In the genomic region with DNA sequence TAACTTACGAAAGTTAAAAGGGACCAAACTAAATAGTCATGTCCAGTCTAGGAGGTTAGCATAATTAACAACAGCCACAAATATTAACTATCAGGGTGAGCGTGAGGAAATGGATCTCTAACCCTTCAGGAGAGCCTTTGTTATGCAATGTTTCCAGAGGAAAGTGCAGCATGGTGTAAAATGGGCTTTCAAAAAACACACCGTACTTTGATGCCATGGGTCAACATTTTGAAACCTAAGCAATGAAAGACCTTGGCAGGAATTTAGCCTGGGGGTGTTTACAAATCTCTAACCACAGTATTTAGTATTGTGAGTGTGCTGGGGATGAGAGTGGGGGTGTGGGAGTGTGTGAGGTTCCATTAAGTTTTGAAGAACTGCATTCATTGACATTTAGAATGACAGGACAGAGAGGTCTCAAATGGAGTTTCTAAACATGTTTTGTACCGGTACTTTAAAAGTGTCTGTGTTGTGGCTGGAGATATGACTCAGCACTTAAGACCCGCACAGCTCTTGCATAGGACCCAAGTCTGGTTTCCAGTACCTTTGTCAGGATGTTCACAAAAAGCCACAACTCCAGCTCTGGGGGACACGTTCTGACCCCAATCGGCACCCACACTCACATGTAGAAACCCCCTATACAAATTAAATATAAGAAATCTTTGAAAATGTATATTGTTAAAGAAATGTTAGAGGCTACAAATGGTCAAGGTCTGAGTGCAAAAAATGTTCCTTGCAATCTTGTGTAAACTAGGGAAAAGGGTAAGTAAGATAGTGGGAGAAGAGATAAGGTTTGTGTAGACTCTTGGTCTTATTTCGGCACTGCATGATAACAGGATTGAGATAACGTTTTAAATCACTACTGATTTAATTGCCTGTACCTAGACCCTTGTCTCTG, we compare ENCODE assay signal across 11 mouse cellular contexts. TPM values are rescaled to one million over a fixed set of nuclear protein-coding genes. Genes with fewer than 3 reads are reported as not detected.
DNase-seq lines count a peak whose midpoint lies in the region; ATAC-seq and TF ChIP-seq lines count a peak whose summit lies in the region.
"Had no signal": no experiment of that assay in that cellular context is flagged by ENCODE, and none has a peak within 500 bp of the region (broad histone marks: within the 10 kb centered on the region; RNA-seq: fewer than 3 reads in every experiment).

No protein-coding gene starts in this region.

- peak; percentile 6 for DNase-seq in gastrocnemius, postnatal 25 days
- DNase-seq in gastrocnemius, postnatal 36 days = no peak
- DNase-seq in urinary bladder, postnatal 25 days (ENCODE audit: low spot score) = peak; percentile 38
- DNase-seq in urinary bladder, adult 2 months (ENCODE audit: low spot score) = no peak
- DNase-seq in liver, postnatal 0 days = peak; percentile 75
- DNase-seq in right cerebral cortex, adult 18-20 months = no peak
- DNase-seq in thymus, postnatal 4 days = no peak

- H3K9me3 ChIP-seq in liver, postnatal 0 days (ENCODE audit: low read length) = no peaks in the 10 kb centered on the region

- H3K4me1 ChIP-seq in liver, postnatal 0 days (ENCODE audit: insufficient read depth) = peaks cover 52% of the 10 kb centered on the region

- H3K9ac ChIP-seq in liver, postnatal 0 days (replicated peaks) = no peak overlapping the region

- H3K27me3 ChIP-seq in liver, postnatal 0 days (ENCODE audit: insufficient read depth, low read length) = no peaks in the 10 kb centered on the region

- no peak overlapping the region for H3K4me3 ChIP-seq in liver, postnatal 0 days (ENCODE audit: low read depth, low read length)
- H3K4me3 ChIP-seq: midbrain, embryonic 10.5 days had no signal

- intact Hi-C loops in gastrocnemius, postnatal 36 days (cut with DNase I) = no loop called here

- ATAC-seq in liver, postnatal 0 days = peak; percentile 40
- ATAC-seq in megakaryocyte progenitor cell, adult 5-6 weeks (replicated peaks; ENCODE audit: poor library complexity) = no peak
- ATAC-seq: hindbrain, embryonic 16.5 days had no signal

- no peak for TF ChIP-seq EP300 in liver, postnatal 0 days (IDR thresholded peaks at IDR 0.05; ENCODE audit: low read depth)

- peak overlapping the region; percentile 4; the same call in 1 of the 2 replicates for H3K4me2 ChIP-seq in liver, postnatal 0 days (ENCODE audit: low read depth, low read length)

- 42% methylated on average over 9 of the region's 9 CpGs for WGBS in liver, postnatal 0 days (ENCODE audit: insufficient replicate concordance)

- peak overlapping the region; percentile 90 for H3K27ac ChIP-seq in liver, postnatal 0 days (ENCODE audit: low read depth)
- H3K27ac ChIP-seq: midbrain, embryonic 10.5 days had no signal

- TF ChIP-seq CTCF in liver, postnatal 0 days (IDR thresholded peaks at IDR 0.05; ENCODE audit: low read depth) = no peak

- peaks cover 16% of the 10 kb centered on the region for H3K36me3 ChIP-seq in liver, postnatal 0 days (replicated peaks; ENCODE audit: insufficient read depth, low read length)

RNA-seq across cellular contexts. Expression of gene Trpm8, which starts 1.9 kb away (rescaled TPM):
- not detected for total RNA-seq in gastrocnemius, postnatal 25 days (2021)
- total RNA-seq in gastrocnemius, postnatal 36 days (2021) = not detected
- not detected in 2 replicates for polyA plus RNA-seq in urinary bladder, adult 2 months (2012; rRNA removed)
- not detected in 2 replicates for polyA plus RNA-seq in liver, postnatal 0 days (2015; fragmentation: Nextera tagmentation; extraction: Ambion mirVana)
- total RNA-seq in megakaryocyte progenitor cell, adult 5-6 weeks (2015) = not detected in 2 replicates
- not detected in 2 replicates for total RNA-seq in megakaryocyte progenitor cell, adult 5-6 weeks (2017)
- total RNA-seq: heart, adult 18-20 months had no signal
- polyA plus RNA-seq: midbrain, embryonic 10.5 days had no signal

RNA-seq across cellular contexts. Expression of gene Hjurp, which starts 1.9 kb away (rescaled TPM):
- total RNA-seq in gastrocnemius, postnatal 25 days (2021) = 1 to 10 TPM; 7.8 to 8.7 TPM
- 1 to 10 TPM; 7.3 to 8.1 TPM for total RNA-seq in gastrocnemius, postnatal 36 days (2021)
- polyA plus RNA-seq in urinary bladder, adult 2 months (2012; rRNA removed) = 62.9 and 67.6 TPM in 2 replicates
- polyA plus RNA-seq in liver, postnatal 0 days (2015; fragmentation: Nextera tagmentation; extraction: Ambion mirVana) = 31.4 and 37.0 TPM in 2 replicates
- total RNA-seq in megakaryocyte progenitor cell, adult 5-6 weeks (2015) = 104 and 106 TPM in 2 replicates
- total RNA-seq in megakaryocyte progenitor cell, adult 5-6 weeks (2017) = 156 and 189 TPM in 2 replicates

RNA-seq across cellular contexts. Expression of gene Mroh2a, which starts 52.6 kb away (rescaled TPM):
- total RNA-seq in gastrocnemius, postnatal 25 days (2021) = not detected
- not detected for total RNA-seq in gastrocnemius, postnatal 36 days (2021)
- polyA plus RNA-seq in urinary bladder, adult 2 months (2012; rRNA removed) = 0.24 and 0.29 TPM in 2 replicates
- 0.61 and 0.66 TPM in 2 replicates for polyA plus RNA-seq in liver, postnatal 0 days (2015; fragmentation: Nextera tagmentation; extraction: Ambion mirVana)
- total RNA-seq in megakaryocyte progenitor cell, adult 5-6 weeks (2015) = 0.39 and 1.1 TPM in 2 replicates
- total RNA-seq in megakaryocyte progenitor cell, adult 5-6 weeks (2017) = 0.10 and 0.17 TPM in 2 replicates
- total RNA-seq: heart, adult 18-20 months had no signal

Comparison
In these comparisons a context has a peak if more than half of its experiments do, and no peak if none do; other contexts are left out.
1. DNase-seq: peak in gastrocnemius, postnatal 25 days (single experiment), urinary bladder, postnatal 25 days (single experiment) and liver, postnatal 0 days (single experiment); none in gastrocnemius, postnatal 36 days (0 of 2), urinary bladder, adult 2 months (single experiment), right cerebral cortex, adult 18-20 months (single experiment) and thymus, postnatal 4 days (single experiment).
2. RNA of gene Hjurp, which starts 1.9 kb away (total RNA-seq): 104 to 189 TPM in megakaryocyte progenitor cell, adult 5-6 weeks; 7.8 to 8.7 TPM in gastrocnemius, postnatal 25 days and 7.3 to 8.1 TPM in gastrocnemius, postnatal 36 days; every median in the first group is over 10 times any median in the second.